Mouse (Mus musculus): Measurements from ENCODE around the gene Ywhab. TPM values are rescaled to one million over a fixed set of nuclear protein-coding genes. Genes with fewer than 3 reads are reported as not detected.

The Ywhab gene
- total RNA-seq, 2 experiments from 2014 or later: 422 to 471 TPM

DNA sequence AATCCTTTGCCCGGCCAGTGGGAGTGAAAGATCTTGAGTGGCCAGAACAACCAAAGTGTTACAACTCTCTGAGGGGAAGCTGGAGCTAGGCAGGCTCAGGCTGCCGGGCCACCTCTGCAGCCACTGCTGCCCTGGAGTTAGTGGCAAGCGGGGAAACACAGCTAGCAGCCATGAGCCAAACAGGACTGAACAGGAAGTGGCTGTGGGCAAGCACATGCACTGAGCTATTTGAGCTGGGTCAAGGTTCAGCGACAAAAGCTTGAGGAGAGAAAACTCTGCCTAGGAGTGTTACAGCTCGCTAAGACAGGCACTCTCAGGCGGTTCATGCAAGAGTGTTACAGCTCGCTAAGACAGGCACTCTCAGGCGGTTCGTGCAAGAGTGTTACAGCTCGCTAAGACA, 12.2 kb downstream of the Ywhab start:
- intact Hi-C loops (cut with DNase I): no loop called here
- no peak for DNase-seq (ENCODE audit: low spot score in 2 of 2)

GRCm38 (mm10) chr2:164007547-164007946, 12.8 kb downstream of the Ywhab start:
- intact Hi-C loops (cut with DNase I): no loop called here
- DNase-seq (ENCODE audit: low spot score in 2 of 2): no peak

- DNase-seq (ENCODE audit: low spot score in 2 of 2): no peak
Measured at GRCm38 (mm10) chr2:164007987-164008545, 13.3 kb downstream of the Ywhab start.

DNA sequence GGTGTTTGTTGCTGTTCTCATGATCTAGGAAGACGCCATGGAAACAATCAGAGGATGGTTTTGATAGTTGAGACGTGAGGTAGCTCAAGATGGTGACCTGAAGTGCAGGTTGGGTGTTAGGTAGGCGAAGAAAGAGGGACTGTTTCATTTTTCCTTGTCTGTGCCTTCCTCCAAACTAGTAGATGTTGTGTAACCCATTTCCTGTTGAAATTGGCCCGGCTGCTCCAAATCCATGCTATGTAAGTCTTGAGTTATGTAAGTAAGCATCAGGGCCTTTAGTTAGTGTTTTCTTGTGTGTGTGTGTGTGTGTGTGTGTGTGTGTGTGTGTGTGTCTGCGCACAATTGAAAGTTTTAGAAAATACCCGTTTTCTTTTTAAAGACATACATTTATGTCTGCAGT, 14.5 kb downstream of the Ywhab start:
- DNase-seq (ENCODE audit: low spot score in 2 of 2): no peak
- intact Hi-C loops (cut with DNase I): no loop called here

More at GRCm38 (mm10) chr2:164007987-164008545, 13.3 kb downstream of the Ywhab start:
- intact Hi-C loops (cut with DNase I): no loop called here

DNA sequence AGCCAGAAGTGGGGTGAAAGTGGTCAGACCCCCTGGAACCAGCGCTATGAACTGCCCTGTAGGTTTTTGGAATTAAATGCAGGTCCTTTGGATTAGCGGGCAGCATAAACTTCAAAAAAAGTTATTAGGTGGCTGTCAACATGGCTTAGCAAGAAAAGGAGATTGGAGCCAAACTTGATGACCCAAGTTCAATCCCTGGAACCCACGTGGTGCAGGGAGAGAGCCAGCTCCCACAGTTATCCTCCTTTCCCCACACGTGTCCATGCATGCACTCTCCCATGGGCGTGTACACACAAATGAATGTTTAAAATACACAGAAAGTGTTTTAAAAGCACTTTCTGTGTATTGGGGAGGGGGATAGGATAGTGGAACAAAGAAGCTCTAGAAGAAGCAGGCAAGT, 15.7 kb downstream of the Ywhab start:
- intact Hi-C loops (cut with DNase I): no loop called here
- no peak for DNase-seq (ENCODE audit: low spot score in 2 of 2)

- intact Hi-C loops (cut with DNase I): no loop called here
- no peak for DNase-seq (ENCODE audit: low spot score in 2 of 2)
Measured at GRCm38 (mm10) chr2:164010944-164011343, 16.2 kb downstream of the Ywhab start.

- no peak for DNase-seq (ENCODE audit: low spot score in 2 of 2)
- intact Hi-C loops (cut with DNase I): no loop called here
Measured at GRCm38 (mm10) chr2:164015304-164015703, 20.5 kb downstream of the Ywhab start.

DNA sequence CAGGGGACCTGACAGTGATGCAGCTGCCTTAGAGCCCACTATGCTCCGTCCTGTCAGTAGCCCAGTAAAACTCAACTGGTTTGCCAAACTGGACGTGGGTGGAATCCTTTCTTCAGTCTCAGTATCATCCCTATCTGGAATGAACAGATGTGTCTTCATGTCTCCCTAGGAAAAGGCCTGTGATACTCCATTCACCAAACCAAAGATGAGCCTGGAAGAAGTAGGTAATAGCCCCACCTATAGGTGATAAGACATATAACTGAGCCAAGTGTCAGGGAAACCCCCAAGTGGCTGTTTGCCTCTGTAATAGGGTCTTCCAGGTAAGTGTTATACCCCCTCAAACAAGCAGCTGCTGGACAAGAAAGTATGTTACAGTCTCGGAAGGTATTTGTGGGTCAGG, 24.1 kb downstream of the Ywhab start:
- DNase-seq (ENCODE audit: low spot score in 2 of 2): no peak
- intact Hi-C loops (cut with DNase I): no loop called here

- intact Hi-C loops (cut with DNase I): no loop called here
Measured at GRCm38 (mm10) chr2:164019943-164020342, 25.2 kb downstream of the Ywhab start.

DNA sequence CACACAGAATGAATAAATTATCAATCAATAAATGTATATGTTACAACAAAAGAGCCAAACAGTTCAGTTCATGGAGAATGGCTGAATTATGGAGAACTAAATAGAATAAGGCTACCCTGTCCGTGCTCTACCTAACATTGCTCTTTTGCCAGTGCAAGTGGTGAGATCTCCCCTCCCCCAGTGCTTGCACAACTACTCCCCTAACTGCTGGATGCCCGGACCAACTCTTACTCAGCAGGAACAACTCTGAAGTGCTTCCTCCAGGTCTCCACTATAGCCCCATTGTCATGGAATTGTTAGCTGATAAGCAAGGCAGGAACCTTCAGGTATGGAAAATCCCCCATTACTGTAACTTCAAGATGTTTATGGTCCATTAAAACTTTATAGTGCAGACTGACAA, 27.3 kb downstream of the Ywhab start:
- intact Hi-C loops (cut with DNase I): no loop called here
- DNase-seq (ENCODE audit: low spot score in 2 of 2): no peak

More at GRCm38 (mm10) chr2:164019943-164020342, 25.2 kb downstream of the Ywhab start:
- DNase-seq (ENCODE audit: low spot score in 2 of 2): no peak

GRCm38 (mm10) chr2:164025150-164025549, 30.4 kb downstream of the Ywhab start, which contains the start of gene Pabpc1l:
Gene Pabpc1l, plus strand, starts transcription at chr2:164025450.
- intact Hi-C loops (cut with DNase I): no loop called here
- DNase-seq (ENCODE audit: low spot score in 2 of 2): no peak

DNA sequence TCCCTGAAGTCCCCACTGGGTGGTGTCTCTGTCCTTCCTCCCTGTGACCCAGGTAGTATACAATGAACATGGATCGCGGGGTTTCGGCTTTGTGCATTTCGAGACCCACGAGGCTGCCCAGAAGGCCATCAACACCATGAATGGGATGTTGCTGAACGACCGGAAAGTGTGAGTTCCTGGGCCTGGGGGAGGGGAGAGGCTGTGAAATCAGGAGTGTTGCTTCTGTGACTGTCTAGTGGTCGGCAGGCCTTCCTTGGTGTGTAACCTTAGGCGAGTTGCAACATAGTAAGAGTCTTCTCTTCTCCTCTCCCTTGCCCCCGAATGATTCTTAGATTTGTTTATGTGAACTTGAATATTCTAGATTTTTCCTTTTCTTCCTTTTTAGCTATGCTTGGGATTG, 36.4 kb downstream of the Ywhab start:
- intact Hi-C loops (cut with DNase I): no loop called here
- DNase-seq (ENCODE audit: low spot score in 2 of 2): no peak

DNA sequence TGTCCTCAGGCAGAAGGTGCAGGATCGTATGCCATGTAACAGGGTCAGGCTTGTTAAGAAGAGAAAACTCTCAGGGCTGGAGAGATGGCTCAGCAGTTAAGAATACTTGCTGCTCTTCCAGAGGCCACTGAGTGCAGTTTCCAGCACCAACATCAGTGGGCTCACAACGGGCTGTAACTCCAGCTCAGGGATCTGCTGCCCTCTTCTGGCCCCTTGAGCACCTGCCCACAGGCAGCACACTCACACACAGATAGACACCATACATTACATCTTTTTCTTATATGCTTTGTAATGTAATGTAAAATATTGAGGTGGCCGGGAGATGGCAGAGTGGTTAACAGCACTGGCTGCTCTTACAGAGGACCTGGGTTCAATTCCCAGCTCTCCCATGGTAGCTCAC, 38.2 kb downstream of the Ywhab start:
- intact Hi-C loops (cut with DNase I): no loop called here
- DNase-seq (ENCODE audit: low spot score in 2 of 2): no peak

- intact Hi-C loops (cut with DNase I): no loop called here
- no peak for DNase-seq (ENCODE audit: low spot score in 2 of 2)
Measured at GRCm38 (mm10) chr2:164036520-164037019, 41.8 kb downstream of the Ywhab start.

DNA sequence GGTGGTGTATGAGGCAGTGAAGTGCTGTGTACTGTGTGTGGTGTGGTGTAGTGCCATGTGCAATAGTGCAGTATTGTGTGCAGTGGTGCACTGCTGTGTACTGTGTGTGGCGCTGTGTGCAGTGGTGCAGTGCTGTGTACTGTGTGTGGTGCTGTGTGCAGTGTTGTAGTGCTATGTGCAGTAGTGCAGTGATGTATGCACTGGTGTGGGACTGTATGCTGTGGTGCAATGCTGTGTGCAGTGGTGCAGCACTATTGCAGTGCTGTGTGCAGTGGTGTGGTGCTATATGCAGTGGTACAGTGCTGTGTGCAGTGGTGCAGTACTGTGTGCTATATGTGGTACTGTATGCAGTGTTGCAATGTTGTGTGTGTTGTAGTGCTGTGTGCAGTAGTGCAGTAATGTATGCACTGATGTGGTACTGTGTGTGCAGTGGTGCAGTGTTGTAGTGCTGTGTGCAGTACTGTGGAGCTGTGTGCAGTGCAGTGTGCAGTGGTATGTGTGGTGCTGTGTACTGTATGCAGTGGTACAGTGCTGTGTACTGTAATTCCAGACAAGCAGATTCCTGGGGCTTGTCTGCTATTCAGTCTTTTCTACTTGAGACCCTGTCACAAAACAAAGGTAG, 43.8 kb downstream of the Ywhab start:
- intact Hi-C loops (cut with DNase I): no loop called here
- no peak for DNase-seq (ENCODE audit: low spot score in 2 of 2)

DNA sequence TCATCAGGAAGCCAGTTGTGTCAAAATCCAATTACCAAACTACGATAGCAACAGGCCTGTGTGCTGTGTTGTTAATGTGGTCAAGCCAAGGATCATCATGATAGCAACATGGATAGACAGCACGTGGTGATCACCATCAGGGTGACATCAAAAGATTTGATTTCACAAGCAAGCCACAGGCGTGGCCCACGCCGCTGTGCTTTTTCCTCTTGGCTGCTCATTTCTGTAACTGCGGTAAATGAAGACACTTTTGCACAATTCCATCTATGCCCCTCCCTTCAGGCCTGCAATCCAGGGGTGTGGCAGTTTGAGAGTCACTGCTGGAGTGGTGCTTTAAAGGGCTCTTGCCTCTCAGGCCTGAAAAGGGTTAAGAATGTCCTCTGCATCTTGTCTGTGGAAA, 46.2 kb downstream of the Ywhab start:
- intact Hi-C loops (cut with DNase I): no loop called here
- no peak for DNase-seq (ENCODE audit: low spot score in 2 of 2)

DNA sequence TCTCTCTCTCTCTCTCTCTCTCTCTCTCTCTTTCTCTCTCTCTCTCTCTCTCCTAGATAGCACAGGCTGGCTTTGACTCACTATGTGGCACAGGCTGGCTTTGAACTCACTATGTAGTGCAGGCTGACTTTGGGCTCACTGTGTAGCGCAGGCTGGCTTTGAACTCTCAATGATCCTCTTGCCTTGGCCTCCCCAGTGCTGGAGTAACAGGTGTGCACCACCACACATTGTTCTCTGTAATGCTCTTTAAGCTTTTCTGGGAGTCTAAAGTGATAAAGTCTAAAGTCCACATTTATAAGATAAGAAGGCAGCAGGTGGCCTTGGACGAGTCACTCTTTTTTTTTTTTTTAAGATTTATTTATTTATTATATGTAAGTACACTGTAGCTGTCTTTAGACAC, 46.8 kb downstream of the Ywhab start:
- intact Hi-C loops (cut with DNase I): no loop called here

GRCm38 (mm10) chr2:164047197-164047690, 52.5 kb downstream of the Ywhab start:
- intact Hi-C loops (cut with DNase I): no loop called here
- no peak for DNase-seq (ENCODE audit: low spot score in 2 of 2)

More for the DNA sequence above, 46.8 kb downstream of the Ywhab start:
- no peak for DNase-seq (ENCODE audit: low spot score in 2 of 2)

DNA sequence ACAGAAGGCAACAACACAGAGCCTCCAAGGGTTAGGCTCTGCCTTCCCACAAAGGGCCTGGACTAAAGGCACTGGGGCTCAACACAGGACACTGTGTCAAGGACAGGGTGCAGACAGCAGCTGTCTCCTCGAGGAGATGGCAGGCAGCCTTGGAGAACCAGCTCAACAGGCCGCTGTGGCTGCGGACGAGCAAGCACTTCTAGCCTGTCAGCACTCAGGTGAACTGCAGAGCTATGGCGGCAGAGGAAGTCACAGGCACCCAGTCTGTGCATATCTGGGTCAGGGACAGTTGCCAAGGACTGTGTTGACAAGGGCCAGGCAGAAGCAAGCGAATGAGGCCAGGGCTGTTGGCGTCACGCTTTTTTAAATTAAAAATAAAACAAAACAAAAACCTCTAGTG, 59.0 kb downstream of the Ywhab start:
- no peak for DNase-seq (ENCODE audit: low spot score in 2 of 2)
- intact Hi-C loops (cut with DNase I): no loop called here

DNA sequence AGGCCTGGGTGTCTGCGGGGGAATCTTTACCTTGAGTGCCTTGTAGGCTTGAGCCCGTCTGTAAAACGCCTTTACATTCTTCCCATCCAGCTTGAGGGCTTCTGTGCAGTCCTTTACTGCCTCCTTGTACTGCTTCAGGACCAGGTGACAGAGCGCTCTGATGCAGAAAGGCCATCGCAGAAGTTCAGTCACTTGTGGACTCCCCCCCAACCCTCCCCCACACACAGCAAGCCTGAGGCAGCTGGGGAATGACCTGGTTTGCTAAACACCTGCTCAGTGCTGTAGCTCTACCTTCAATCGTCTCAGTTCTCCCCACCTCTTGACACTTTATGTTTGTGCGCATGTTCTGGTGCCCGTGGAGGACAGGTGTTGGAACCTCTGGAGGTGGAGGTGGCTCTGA, 59.9 kb downstream of the Ywhab start:
- intact Hi-C loops (cut with DNase I): no loop called here
- no peak for DNase-seq (ENCODE audit: low spot score in 2 of 2)

GRCm38 (mm10) chr2:164059634-164060235, 65.0 kb downstream of the Ywhab start:
- intact Hi-C loops (cut with DNase I): no loop called here
- no peak for DNase-seq (ENCODE audit: low spot score in 2 of 2)

Data from left cerebral cortex, postnatal 36 days (tissue).